Mouse (Mus musculus) left cerebral cortex, postnatal 36 days (tissue): ENCODE measurements around the gene Tbc1d2. TPM values are rescaled to one million over a fixed set of nuclear protein-coding genes. Genes with fewer than 3 reads are reported as not detected.

Experiments used
- DNase-seq, 2 experiments: peaks; one replicate each; pipeline ENCODE4 v3.0.0; 2021 to 2022; ENCODE audit warnings: low spot score in 2 of 2, mixed read lengths in 1 of 2
- intact Hi-C: fragments of 180-260 bp; cut with DNase I; formaldehyde crosslinking; loops from one replicate; pipeline ENCODE4 v1.15.1; 2025
- total RNA-seq, 2 experiments: library from RNA; stranded (reverse); gene quantifications; 2 replicates each; pipeline ENCODE4 v1.2.3; 2021

Tbc1d2 gene
- 1 to 10 TPM; 2.7 to 3.8 TPM for total RNA-seq

DNA sequence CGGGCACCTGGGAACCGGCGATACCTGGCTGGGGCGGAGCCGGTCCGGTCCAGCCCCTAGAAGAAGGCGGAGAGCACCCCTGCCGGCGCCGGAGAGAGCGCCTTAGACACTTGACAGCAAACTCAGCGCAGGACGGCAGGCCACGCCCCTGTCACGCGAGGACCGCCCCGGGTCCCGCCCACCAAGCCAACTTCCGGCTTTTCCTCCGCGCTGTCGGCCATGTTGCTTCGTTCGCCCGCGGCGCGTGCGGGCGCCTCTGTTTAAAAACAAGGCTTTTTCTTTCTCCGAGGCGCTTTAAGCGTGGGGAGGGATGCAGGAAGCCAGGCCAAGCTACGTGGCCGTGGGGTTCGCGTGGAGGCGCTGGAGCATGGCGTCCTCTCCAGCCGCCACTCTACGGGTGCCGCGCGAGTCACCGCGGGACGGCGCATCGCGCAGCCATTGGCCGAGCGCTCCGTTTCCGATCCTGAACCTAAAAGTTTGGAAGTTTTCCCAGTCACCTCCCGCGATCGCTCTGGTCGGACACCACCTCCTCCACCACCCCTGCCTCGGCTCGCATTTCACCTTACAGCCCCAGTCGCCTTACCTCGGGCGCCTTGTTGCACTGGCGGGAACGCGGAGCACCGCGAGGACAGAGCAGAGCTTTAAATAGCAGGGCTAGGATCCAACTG lies at the start of gene Tbc1d2:
Gene Tbc1d2 (minus strand): TSS at position 124 of the 668 bp plus-strand sequence.
- peak; percentile 93 to 94 for DNase-seq
- intact Hi-C loops, result loop anchor here (5.0 to 10.0 kb wide), 2 partner anchors 265 to 453 kb away; partner anchors contain the start of genes Trmo and Xpa

DNA sequence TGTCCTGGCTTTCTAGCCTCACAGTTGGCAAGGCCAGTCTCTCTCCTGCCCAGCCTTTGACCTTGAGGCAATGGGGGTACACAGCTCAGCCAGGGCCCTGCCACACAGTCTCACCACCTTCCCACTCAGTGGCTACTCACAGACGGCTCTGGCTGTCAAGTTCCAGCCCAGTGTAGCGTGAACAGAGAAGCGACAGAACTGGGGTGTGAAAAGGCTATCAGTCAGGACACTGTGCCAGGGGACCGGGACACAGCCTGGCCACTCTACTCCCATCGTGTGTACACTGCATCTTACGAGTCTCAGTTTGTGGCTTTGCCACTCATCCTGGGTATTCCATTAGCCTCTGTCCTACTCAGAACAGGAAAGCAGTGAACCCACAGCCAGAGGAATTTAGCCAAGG lies 46.5 kb upstream of the Tbc1d2 start:
- intact Hi-C loops, result no loop called here
- no peak for DNase-seq

DNA sequence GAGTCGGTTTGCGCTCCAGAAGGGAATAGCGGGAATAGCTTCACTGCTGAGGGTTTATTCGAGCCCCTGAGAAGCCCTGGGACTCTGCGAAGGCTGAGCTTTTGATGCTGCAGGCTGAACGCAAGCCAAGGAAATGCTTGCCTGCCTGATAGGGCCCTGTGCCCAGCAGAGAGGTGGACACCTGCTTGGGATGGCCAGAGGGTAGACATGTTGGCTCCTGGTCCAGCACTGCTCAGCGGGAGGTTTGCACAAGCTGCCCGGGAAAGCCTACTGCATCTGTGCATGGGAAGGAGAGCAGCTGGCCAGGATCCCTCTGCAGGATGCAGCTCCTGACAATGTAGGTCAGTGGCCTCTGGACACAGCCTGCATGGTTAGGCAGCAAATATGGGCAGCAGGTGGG lies 40.6 kb upstream of the Tbc1d2 start:
- peak in 1 of 2 experiments; percentile 36 for DNase-seq
- intact Hi-C loops, result no loop called here

DNA sequence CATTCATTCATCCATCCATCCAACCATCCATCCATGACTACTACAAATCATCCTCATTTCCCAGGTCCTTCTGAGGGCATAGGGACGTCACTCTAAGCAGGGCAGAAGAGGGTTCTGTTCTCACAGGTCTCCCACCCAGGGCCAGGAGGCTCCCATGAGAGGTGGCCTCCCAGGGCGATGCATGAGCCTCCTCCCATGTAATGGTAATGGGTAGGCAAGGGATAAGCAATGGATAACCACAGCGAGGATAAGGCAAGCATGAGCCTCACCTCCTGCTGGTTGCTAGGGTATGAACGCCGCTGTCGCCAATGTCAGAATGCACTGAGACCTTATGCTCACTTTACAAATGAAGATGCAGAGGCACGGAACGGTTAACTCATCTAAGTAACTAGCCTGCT lies 40.0 kb upstream of the Tbc1d2 start:
- intact Hi-C loops, result no loop called here

DNA sequence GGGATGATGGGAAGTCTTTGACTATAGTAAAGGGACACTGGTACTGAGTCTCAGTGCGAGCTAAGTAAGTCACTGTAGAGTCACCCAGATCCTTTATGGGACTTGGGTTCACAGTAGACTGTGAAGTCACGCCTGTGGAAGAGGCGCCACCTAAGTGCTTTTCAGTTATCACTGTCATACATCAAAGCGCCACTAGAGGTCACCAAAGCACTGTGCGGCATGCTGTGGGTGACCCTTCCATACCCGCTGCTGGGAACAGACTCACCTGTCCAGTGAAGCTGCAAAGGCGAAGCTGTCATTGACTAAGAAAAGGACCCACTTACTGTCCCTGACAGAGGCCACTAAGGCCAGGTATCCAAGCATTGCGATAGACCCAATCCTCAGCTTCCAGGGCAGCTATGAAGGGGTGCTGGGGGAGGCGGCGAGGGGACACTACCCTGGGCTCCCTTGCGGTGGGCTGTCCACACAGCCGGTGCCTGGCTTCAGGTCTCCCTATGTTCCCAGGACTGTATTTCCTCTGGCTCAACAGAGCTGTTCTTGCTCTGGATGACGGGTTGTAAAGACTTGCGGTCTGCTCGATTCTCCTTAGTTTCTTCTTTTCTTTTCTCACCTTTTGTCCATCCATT lies 39.5 kb upstream of the Tbc1d2 start:
- intact Hi-C loops, result loop anchor here (2.0 to 5.0 kb wide), 3 partner anchors 303 to 347 kb away; partner anchors contain the start of gene Gabbr2
- DNase-seq, result peak; percentile 69 to 77

More for the DNA sequence above, 40.0 kb upstream of the Tbc1d2 start:
- DNase-seq, result no peak

DNA sequence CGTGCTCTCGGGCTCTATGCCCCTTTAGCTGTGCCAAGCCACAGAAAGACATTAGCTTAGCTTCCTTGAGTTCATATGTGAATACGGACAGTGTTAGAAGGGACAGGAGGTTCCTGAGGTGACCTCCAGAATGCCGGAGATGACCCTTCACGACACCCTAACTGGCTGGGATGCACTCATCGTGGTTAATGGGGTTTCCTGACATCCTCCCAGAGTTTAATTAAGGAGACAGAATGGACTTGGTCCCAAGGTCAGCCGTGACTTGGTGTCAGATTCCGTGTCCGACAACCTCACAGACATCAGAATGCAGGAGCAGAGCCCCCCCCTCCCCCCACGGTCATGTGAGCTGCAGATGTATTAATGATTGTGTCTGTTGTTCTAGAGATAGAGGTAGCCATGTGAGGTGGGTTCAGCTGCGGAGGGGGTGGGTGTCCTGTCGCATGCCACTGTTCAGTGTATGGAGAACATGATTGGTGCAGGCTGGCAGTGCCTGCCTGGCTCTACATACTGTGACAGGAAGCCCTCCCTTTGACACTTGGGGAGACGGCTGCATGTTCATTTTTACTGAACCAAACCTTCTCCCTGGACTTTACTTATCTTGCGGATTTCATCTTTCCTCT lies 38.3 kb upstream of the Tbc1d2 start:
- intact Hi-C loops, result loop anchor here (2.0 to 5.0 kb wide), 3 partner anchors 304 to 348 kb away; partner anchors contain the start of gene Gabbr2
- no peak for DNase-seq

DNA sequence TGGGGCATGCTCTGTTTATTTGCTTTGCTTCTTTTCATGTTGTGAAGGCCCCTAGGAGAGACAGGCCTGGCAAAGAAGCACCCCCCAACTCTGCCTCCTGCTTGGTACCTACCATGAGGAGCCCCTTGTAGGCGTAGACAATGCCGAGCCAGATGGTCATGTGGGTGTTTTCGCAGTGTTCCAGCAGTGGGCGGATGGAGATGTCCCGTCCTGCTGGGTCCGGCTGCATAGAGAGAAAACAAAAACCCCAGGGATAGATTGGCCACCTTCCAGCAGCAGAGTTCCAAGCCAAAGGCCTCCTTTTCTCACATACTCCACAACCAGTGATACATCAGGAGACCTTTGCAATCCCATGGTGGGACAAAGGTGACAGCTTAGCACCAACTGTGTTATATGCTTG lies 34.2 kb upstream of the Tbc1d2 start:
- intact Hi-C loops, result no loop called here
- peak; percentile 86 to 87 for DNase-seq

DNA sequence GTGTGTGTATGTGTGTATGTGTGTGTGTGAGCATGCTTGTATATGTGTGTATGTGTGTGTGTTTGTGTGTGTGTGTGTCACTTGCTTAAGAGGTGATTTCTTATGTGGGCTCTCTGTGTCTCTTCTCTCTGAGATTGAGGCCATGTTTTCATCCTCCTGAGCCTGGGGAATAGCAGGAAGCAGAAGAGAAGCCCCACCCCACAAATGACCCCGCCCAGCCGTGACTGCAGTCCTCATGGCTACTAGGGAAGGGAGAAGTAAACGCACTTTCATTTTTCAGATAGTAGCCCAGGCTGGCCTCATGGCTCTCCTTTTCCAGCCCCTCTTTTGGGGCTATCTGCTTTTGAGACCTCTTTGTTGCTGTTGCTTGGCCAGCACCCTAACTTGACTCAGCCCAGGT lies 26.6 kb upstream of the Tbc1d2 start:
- no peak for DNase-seq
- intact Hi-C loops, result no loop called here

DNA sequence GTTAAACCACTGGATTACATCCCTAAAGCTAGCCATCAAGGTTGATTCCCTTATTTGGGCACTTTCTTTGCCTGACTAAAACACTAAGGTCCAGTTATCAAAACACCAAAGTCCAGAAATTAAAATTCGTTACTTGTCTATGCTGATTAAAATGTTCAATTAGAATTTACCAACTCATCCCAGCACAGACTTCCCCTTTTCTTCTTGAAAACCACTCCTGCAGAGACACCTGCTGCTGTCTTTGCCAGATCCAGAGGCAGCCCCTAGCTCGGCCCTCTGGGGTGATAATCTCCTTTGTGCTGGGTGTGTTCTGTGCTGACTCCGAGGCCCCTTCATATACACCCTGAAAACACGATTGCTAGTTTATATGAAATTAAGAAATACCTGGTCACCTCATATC lies 26.0 kb upstream of the Tbc1d2 start:
- intact Hi-C loops, result no loop called here
- DNase-seq, result no peak

DNA sequence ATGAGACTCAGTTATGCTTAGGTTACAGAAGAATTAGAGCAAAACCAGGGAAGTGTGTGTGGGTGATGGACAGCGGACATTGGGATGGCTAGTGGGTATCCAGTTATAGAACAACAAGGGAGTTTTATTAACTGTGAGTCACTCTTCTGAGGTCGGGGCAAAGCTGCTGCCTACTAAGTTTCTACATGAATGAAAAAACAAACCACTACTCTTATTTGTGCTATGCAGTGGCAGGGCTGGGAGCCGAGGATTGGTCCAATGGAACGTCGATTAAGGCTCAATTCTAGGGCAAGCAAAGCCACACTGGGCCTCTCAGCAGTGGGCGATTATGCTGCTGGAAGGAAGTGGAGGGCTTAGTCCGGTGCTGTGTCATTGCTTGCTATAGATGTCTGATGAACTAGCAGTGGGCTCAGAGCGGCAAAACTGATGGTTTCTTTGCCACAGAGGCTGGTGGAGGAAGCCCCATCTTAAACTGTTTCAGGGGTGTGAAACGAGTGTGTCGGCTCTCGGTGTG lies 25.3 kb upstream of the Tbc1d2 start:
- no peak for DNase-seq
- intact Hi-C loops, result no loop called here

DNA sequence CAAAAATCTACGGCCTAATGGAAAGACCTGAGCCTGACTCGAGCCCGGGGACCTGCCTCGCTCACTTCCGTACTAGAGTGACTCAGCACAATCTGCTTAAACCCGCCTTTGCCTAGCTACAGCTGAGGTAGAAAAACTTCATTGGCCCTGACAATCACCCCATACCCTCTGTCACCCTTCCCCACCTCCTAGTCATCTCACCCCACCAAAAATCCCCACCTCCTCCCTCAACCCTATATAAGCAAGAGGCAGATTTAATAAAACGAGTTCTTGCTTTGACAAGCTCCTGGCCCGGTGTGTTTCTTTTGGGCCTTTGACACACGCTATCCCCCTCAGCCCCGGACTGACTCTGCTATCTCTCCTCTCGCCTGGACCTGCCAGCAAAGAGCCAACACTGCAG lies 18.6 kb upstream of the Tbc1d2 start:
- DNase-seq, result no peak
- intact Hi-C loops, result no loop called here

DNA sequence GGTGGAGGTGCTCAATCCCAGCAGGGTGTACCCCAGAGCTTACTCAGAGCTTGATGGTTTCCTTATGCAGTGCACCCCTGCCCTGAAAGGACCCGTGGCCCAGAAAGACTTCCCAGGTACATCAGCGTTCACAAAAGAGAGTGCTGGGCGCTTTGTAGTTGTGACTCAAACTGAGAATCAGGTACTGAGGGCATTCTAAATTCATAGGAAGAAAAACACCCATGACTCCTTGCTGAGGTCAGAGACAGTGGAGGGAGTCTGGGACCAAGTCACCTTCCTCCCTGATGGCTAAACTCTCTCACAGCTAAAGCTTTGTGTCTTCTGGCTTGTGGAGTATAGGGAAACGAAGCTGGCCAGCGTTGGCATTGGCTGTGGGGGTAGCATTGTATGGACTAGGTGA lies 16.4 kb upstream of the Tbc1d2 start:
- intact Hi-C loops, result no loop called here
- DNase-seq, result no peak

DNA sequence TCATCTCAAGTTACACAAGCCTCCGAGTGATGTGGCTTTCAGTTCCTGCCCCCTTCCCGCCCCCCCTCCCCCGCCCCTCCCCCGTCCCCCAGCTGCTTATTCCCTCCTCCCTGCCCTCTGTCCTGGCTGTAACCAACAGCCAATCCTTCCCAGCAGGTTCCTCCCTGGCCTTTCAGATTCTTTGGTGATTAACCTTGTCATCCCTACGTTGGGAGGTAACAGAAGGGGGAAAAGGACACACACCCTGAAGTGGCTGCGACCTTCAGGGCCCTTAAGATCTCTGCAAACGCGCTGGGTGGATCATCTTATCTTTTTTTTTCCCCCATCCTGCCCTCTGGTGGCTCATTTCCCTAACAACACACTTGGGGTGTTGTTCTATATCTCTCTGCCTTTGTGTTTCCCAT lies 15.4 kb upstream of the Tbc1d2 start:
- DNase-seq, result no peak
- intact Hi-C loops, result no loop called here

DNA sequence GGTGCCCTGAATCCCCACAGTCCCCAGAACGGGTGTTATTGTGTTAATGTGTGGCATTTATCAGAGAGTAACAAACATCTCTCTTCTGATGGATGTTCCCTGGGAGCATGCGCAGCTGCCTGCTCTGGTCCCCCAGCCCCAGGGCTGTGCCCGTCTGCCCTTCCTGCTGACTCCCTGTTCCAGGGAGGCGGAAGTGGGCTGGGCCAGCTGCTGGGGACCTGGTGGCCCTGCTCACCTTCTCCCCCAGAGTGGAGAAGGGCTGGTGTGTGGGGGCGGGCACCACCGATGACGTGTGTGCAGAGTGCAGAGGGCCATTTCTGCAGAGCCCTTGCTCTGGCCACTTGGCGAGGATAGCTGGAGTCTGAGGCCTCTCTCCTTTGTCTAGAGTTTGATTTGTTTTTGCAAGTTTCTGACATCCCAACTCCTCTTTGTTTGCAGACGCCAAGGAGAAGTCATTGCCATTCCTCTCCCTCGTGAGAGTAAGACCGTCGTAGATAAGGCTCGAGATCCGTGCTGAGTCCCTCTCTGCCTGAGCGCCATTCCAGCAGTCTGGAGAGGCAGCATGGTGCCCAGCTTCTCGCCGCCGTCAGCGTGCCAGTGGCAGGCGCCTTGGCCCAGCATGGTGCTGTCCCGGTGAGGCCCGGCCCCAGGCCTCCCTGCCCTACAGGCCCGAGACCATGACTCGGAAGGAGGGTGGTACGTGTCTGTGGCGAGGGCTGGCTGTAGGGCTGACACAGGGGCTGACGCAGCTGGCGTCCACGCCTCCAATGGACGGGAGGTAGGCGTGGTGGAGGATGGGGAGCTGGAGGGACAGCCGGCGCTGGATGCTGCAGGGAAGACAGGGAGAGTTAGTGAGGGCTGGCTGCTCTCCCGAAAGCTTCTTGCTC lies 14.4 kb upstream of the Tbc1d2 start:
- peak; percentile 50 to 54 for DNase-seq
- intact Hi-C loops, result no loop called here

DNA sequence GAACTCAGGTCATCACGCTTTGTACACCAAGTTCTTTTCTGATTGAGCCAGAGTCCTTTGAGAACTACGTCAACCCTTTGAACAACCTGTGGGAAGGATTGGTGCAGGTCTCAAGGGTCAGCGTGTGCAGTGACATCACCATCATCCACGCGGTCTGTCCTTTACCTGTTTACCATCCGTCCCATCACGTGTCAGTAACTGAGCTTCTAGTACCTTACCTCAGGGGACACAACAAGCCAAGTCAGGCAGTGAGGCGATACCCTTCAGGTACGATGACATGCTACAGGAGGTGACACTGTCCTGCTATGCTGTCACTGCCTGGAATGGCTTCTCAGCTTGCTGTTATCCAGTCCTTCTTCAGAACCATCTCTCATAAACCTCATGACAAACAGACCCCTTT lies 11.4 kb upstream of the Tbc1d2 start:
- intact Hi-C loops, result no loop called here
- no peak for DNase-seq

DNA sequence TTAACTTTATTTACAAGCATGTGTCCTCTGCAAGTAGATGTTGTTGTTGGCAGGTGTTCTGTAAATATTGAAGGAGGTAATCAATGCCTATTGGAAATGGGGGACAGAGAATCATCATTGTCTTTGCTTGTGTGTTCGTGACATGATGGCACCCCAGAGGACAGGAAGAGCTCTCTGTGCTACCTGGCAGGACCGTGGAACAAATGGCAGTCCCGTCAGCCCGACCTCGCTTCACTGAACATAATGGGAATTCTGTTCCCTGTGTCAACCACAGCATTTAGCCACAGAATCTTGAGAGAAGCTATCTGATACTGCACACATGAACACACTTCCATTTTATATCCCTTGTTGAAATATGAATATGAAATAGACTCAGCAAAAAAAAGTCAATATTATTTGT lies 8.9 kb upstream of the Tbc1d2 start:
- DNase-seq, result no peak
- intact Hi-C loops, result loop anchor here (5.0 to 10.0 kb wide), 2 partner anchors 152 to 274 kb away; partner anchors contain the start of gene Trmo

DNA sequence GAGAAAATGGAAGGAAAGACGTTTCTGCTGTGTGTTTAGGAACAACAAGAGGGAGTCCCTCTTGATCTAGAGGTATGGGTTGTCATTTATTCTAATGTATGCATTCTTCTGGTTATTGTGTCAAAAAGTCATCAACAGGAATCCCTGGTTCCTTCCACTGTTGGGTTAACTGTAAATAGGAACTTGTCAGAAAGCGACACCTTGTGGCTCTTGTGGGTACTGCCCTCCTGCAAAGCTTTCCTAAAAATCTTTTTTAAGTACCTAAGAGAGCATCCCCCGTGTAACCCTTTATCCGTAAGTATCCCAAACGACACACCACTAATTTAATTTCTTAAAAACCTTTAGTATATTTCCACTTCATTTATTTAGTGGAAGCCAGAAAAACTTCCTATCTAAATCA lies 7.1 kb upstream of the Tbc1d2 start:
- DNase-seq, result peak; percentile 48 to 66
- intact Hi-C loops, result loop anchor here (5.0 to 10.0 kb wide), 2 partner anchors 150 to 272 kb away; partner anchors contain the start of gene Trmo

DNA sequence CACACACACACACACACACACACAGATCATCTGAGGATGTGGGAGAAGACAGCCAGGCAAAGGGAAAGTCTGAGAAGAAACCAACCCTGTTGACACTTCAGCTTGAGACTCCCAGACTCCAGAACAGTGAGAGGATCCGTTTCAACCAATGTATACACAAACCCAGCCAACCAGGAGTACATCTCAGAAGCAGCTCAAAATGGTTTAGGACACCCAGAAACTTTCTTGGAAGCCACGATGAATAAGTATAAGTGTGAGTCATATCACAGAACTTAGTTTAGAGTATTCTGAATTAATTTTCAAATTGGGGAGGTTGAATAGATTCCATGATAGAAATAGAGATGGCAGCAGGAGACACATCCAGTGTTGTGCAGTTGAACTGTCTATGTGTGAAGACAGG lies 5.9 kb upstream of the Tbc1d2 start:
- DNase-seq, result no peak
- intact Hi-C loops, result loop anchor here (1.0 to 10.0 kb wide), 3 partner anchors 45 to 271 kb away; partner anchors contain the start of gene Trmo

DNA sequence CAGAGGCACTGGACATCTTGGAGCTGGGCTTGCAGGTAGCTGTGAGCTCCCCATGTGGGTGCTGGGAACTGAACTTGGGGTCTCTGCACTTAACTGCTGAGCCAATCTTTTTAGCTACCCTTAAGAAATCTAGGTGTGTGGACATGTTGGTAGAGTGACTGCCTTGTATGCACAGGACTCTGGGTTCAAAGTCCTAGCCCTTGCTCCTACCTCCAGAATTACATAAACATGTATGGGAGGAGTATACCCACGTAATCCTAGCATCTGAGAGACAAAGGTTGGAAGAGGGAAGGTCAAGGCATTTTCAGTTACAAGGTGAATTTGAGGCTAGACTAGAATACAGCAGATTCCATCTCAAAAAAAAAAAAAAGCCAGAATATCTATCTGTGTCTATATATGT lies 5.3 kb upstream of the Tbc1d2 start:
- DNase-seq, result no peak
- intact Hi-C loops, result loop anchor here (5.0 to 10.0 kb wide), 2 partner anchors 148 to 270 kb away; partner anchors contain the start of gene Trmo
